Mouse (Mus musculus) spleen, adult 2 months (tissue): ENCODE results near the gene Kcnt1.

ENCODE experiments used
- CTCF ChIP-seq: fragments of 200-500 bp; IDR thresholded peaks from 2 replicates; pipeline ENCODE4 v1.5.1; 2011; ENCODE audit warnings: mild to moderate bottlenecking, inconsistent platforms; ENCODE audit not compliant: insufficient read depth, insufficient read length, insufficient replicate concordance; ENCODE audit errors: extremely low read depth
- POLR2A ChIP-seq: fragments of 200-500 bp; IDR thresholded peaks from 2 replicates; pipeline ENCODE4 v1.6.1; 2011; ENCODE audit warnings: low read depth, low read length, inconsistent platforms

DNA sequence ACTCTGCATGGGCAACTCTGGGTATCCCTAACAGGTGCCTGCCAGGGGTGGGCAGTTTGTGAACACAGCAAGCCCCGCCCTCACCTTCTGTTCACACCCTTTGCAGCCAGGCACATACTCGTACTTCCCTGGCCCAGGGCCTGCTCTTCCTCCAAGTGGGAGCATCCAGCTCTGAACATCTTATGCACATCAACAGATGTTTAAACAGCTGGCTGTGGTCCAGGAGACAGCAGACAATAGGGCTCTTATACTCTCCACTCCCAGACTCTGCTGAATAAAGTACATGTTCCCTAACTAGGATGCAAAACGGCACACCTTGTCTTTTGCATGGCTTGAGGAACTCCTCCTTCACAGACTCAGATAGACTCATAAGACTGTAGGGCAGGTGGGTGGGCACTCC, 56.4 kb downstream of the Kcnt1 start:
- TF ChIP-seq CTCF (no peak), POLR2A (no peak)
